Mouse (Mus musculus) ES-E14 (cell line): ENCODE results near the gene Mief1.

Experiments used
- CHD2 ChIP-seq: IDR thresholded peaks from 2 replicates; pipeline ENCODE4 v1.6.1; 2014; ENCODE audit warnings: mild to moderate bottlenecking, low read depth, low read length, inconsistent platforms
- HCFC1 ChIP-seq: IDR thresholded peaks from 2 replicates; pipeline ENCODE4 v1.6.1; 2012; ENCODE audit warnings: low read length, inconsistent platforms, borderline replicate concordance; ENCODE audit not compliant: insufficient read depth
- MAFK ChIP-seq: IDR thresholded peaks from 2 replicates; pipeline ENCODE4 v1.6.1; 2014; ENCODE audit warnings: mild to moderate bottlenecking, low read depth, low read length, inconsistent platforms; ENCODE audit not compliant: insufficient read depth
- ZC3H11A ChIP-seq: IDR thresholded peaks from 2 replicates; pipeline ENCODE4 v1.6.1; 2012; ENCODE audit warnings: low read depth, mild to moderate bottlenecking, inconsistent platforms, low read length, borderline replicate concordance
- ZNF384 ChIP-seq: IDR thresholded peaks from 2 replicates; pipeline ENCODE4 v1.6.1; 2012; ENCODE audit warnings: low read depth, low read length, inconsistent platforms

GRCm38 (mm10) chr15:80235535-80235934 is 1.7 kb downstream of the Mief1 start, which contains the start of gene AC140267.1:
- no peak for TF ChIP-seq MAFK
- TF ChIP-seq ZC3H11A = no peak
- no peak for TF ChIP-seq ZNF384
- no peak for TF ChIP-seq CHD2
- TF ChIP-seq HCFC1 = no peak
